Mouse (Mus musculus) CH12F3 (cell line): Measurements from ENCODE around the gene Uvrag.

Experiments
- in situ Hi-C: fragments of 300-500 bp; cut with MboI; formaldehyde crosslinking; loops from 2 replicates; pipeline ENCODE4 v1.14.3; 2020; ENCODE audit warnings: low sequenced_read_pairs

Gene Uvrag

DNA sequence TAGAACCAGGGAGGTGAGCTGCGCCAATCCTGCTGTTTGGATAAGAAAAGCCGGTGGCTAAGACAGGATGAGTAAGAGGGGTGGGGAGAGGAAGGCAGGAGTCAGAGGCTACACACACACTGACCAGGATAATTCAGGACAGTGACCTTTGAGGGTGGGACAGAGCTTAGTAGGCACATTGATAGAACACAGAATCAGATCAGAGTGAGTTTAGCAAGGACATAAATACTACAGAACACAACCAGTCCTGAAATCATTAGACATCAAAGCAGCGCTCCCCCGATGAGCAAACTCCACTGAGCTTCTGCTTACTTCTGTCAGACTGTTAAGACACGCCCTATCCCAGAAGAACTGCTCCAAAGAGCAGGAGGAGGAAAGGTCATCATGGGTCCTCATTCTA lies 237.1 kb downstream of the Uvrag start:
- in situ Hi-C loops, result no loop called here

GRCm38 (mm10) chr7:98901120-98901519 lies 239.8 kb downstream of the Uvrag start:
- in situ Hi-C loops, result no loop called here

- in situ Hi-C loops, result no loop called here
Observed at GRCm38 (mm10) chr7:98899815-98900214, 241.1 kb downstream of the Uvrag start.

GRCm38 (mm10) chr7:98897323-98897722 lies 243.6 kb downstream of the Uvrag start:
- in situ Hi-C loops, result no loop called here

- in situ Hi-C loops, result no loop called here
Observed at GRCm38 (mm10) chr7:98895501-98896095, 245.3 kb downstream of the Uvrag start.

DNA sequence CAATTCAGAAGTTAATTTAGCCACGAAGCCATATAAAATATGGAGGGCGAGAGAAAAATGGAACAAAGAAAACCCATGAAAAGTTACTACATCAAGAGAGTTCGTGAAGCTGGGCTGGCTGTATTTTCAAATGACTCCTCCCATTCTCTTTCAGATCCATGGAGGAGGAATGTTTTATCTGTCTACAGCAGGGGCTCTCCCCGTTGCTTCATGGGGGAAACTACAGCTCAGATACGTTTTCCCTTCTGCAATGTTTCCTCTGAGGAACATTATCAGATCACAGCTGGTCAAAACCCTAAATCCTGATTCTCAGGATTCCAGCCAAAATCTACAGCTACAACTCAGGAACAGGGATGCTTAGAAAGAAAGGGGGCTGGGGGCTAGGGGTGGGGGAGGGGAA lies 246.2 kb downstream of the Uvrag start:
- in situ Hi-C loops, result no loop called here

- in situ Hi-C loops, result no loop called here
Observed at GRCm38 (mm10) chr7:98894305-98894704, 246.6 kb downstream of the Uvrag start.

GRCm38 (mm10) chr7:98893144-98893543 lies 247.8 kb downstream of the Uvrag start:
- in situ Hi-C loops, result no loop called here

DNA sequence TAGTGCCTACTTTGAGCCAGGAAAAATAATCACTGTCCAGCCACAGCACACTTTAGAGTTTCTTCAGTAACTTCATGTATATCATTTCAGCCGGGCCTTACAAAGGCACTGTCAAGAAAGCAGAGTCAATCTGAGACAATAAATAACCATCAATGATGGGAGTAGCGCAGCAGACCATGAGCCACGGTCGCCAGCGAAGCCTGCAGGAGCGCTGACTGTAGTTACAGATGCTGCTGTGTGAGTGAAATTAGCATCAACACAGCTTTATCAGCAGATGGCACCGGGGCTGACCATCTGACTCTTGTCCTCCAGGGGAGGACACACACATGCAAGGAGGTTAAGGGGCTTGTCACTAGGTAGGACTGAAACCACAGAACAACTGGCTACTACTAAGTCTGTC lies 251.7 kb downstream of the Uvrag start:
- in situ Hi-C loops, result no loop called here

DNA sequence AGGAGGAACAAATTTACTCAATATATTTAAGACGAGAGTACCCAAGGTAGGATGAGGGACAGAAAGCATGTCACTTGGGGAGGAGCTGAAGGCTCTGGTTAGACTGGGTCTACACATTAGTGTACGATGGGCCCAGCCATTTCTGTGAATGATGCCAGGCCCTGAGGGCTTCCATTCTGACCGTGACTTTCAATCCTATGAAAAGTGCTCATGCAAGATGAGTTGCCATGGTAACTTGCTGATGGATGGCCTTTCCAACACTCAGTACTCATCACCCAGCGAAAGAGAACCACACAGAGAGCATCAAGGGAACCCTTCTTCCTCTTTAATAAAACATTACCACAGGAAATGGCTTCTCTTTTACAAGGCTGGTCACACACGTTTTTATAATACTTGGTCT lies 252.1 kb downstream of the Uvrag start:
- in situ Hi-C loops, result no loop called here

DNA sequence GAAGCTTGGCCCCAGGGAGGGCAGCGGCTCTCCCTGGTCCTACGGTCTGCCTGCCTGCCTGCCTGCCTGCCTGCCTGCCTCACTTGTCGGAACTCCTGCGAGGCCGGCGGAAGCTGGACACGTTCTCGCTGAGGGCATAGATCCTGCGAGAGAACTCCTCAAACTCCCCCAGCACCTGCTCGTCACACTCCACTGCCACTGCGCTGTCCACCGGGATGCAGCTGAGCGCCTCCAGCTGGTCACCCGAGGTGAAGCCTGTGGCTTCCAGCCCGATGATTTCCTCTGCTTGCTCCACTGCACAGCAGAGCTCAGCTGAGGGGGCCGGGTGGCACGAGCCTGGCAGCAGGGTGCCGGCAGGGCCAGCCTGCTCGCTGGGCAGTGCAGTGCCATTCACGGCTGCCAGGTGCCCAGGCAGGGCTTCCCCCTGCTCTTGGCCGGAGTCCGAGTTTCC lies 253.1 kb downstream of the Uvrag start:
- in situ Hi-C loops, result no loop called here

GRCm38 (mm10) chr7:98881887-98882286 lies 259.1 kb downstream of the Uvrag start:
- in situ Hi-C loops, result no loop called here

GRCm38 (mm10) chr7:98879176-98879575 lies 261.8 kb downstream of the Uvrag start:
- in situ Hi-C loops, result no loop called here

DNA sequence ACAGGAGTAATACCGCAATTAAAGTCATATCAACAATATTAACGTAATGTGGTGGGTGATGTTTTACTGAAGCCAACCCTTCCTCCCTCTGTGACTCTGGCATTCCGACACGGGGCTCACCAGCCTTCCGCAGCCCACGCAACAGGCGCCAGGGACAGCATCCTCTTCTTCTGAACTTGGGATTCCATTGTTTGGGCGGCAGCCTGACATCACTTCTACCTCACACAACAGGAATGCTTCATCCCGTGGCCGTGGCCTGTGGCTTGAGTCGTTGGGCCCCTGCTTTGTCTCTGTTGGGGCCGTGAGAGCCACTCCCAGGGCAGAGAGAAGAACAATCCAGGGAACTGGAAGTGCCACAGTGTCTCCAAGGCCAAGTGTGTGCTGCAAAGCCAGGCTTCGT lies 264.8 kb downstream of the Uvrag start:
- in situ Hi-C loops, result no loop called here

GRCm38 (mm10) chr7:98875390-98875990 lies 265.5 kb downstream of the Uvrag start:
- in situ Hi-C loops, result no loop called here

- in situ Hi-C loops, result no loop called here
Observed at GRCm38 (mm10) chr7:98874411-98874951, 266.5 kb downstream of the Uvrag start.

GRCm38 (mm10) chr7:98873316-98873715 lies 267.6 kb downstream of the Uvrag start:
- in situ Hi-C loops, result no loop called here

- in situ Hi-C loops, result no loop called here
Observed at GRCm38 (mm10) chr7:98871882-98872281, 269.1 kb downstream of the Uvrag start.

DNA sequence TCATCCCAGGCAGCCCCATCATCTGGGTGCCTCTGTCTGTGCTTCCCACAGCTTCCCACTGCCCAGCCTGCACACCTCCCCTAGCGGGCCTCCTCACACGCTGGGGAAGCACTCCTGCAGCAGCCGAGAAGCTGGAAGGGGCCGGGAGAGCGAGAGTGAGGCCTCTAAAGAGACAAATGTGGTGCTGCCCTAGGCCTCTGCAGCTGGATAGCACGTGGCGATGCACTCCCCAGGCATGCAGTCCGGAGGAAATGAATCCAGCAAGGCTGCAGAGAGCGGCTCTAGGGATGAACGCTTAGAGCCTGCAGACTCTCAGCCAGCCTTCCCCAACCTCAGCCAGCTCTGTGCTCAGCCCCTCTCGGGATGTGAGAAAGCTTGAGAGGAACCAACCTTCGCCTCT lies 270.1 kb downstream of the Uvrag start:
- in situ Hi-C loops, result no loop called here

- in situ Hi-C loops, result no loop called here
Observed at GRCm38 (mm10) chr7:98869070-98869469, 271.9 kb downstream of the Uvrag start.

DNA sequence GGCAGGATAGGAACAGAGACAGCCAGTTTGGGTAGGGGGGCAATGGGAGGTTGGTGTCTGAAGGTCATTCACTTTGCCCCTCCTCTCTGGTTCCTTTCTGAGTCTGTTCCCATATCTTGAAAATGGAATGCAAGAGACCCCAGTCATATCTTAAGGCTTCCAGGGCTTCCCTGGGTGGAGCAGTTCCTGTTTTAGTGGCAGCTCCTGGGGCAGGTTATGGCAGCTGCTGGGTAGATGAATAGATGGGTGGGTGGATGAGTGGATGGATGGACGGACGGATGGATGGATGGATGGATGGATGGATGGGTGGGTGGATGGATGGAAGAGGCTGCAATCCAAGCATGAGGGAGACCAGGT lies 273.2 kb downstream of the Uvrag start:
- in situ Hi-C loops, result no loop called here

DNA sequence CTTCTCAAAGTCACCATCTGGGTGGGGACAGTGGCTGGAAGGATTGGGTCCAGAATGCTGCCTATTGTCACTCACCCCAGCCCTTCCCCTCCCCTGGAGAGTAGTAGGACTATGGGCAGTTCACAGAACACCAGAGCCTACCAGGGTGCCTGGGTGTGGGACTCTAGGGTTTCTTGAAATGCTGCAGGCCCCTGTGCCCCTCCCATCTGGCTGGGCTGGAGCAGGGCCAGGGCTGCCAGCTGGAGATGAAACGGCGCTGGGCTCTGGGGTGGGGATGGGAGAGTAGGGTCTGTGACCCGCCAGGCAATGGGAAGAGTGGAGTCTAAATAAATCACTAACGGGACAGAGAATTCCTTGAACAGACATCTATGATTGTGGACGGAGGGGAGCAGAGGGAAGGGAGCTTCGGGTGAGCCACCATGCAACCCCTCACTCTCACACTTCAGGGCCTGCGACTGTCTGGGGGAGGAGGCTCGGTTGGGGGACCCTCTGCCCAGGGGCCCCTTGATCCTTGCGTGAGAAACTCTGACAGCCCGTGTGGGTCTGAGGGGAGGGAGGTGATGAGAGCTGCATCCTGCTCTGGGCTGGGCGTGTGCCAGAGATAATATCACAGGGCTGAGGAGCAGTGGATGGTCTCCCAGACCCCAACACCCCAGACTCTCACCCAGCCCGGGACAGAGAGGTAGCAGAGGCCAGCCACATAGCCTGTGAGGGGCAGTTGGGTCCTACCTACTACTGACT lies 273.7 kb downstream of the Uvrag start:
- in situ Hi-C loops, result no loop called here
